8 mouse cellular contexts compared by ENCODE assay signal in the genomic region with DNA sequence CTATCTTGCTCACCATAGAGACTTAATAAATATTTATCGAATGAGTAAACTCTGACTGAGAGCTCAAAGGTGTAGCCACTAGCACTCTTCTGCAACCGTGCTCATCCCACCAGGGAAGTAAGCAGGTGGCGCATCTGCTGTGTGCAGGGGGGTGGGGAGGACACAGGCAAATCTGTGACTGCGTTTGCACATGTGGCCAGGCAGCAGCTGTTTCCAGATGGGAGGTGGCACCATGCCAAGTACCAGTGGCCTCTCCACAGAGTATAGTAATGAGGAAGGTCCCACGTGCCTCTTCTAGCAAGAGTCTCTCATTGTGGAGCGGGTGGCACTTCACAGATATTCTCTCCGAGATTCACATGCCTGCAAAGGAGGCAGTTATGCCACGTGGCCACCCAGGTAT.
A peak's percentile ranks its signal among the peaks of the same experiment; 100 is the strongest.
DNase-seq lines count a peak whose midpoint lies in the region; ATAC-seq lines count a peak whose summit lies in the region.

No protein-coding gene starts in this region.

- no peaks in the 10 kb centered on the region; the same call in 1 of the 2 replicates for H3K27me3 ChIP-seq in heart, embryonic 10.5 days (ENCODE audit: insufficient read depth, poor library complexity, severe bottlenecking)
- H3K27me3 ChIP-seq in megakaryocyte, embryonic 14.5 days (replicated peaks) = no peaks in the 10 kb centered on the region
- no peaks in the 10 kb centered on the region for H3K27me3 ChIP-seq in hindbrain, embryonic 14.5 days (ENCODE audit: control insufficient read depth, insufficient read depth, low read length)

- no peaks in the 10 kb centered on the region for H3K36me3 ChIP-seq in heart, embryonic 10.5 days
- no peaks in the 10 kb centered on the region for H3K36me3 ChIP-seq in megakaryocyte, embryonic 14.5 days (replicated peaks; ENCODE audit: low read length)
- H3K36me3 ChIP-seq in hindbrain, embryonic 14.5 days (replicated peaks; ENCODE audit: control insufficient read depth, insufficient read depth) = no peaks in the 10 kb centered on the region

- no peak overlapping the region for H3K27ac ChIP-seq in heart, embryonic 10.5 days
- H3K27ac ChIP-seq in hindbrain, embryonic 14.5 days = no peak overlapping the region

- ATAC-seq in megakaryocyte, adult 5-6 weeks (ENCODE audit: poor library complexity, severe bottlenecking) = no peak
- ATAC-seq in hindbrain, embryonic 14.5 days (ENCODE audit: low FRiP score) = 0 out of 2 replicates have a peak, but pooled peaks have one; percentile 24
- no peak for ATAC-seq in inflammation-experienced regulatory T-cells, adult 6 months

- no peaks in the 10 kb centered on the region for H3K4me1 ChIP-seq in heart, embryonic 10.5 days
- no peaks in the 10 kb centered on the region for H3K4me1 ChIP-seq in megakaryocyte, embryonic 14.5 days
- H3K4me1 ChIP-seq in hindbrain, embryonic 14.5 days (replicated peaks; ENCODE audit: control insufficient read depth, insufficient read depth, low read length) = peaks cover 9% of the 10 kb centered on the region; the same call in 1 of the 2 replicates

- no peak overlapping the region for H3K4me3 ChIP-seq in heart, embryonic 10.5 days
- H3K4me3 ChIP-seq in megakaryocyte, embryonic 14.5 days (replicated peaks) = peak overlapping the region; percentile 33
- H3K4me3 ChIP-seq in hindbrain, embryonic 14.5 days (replicated peaks; ENCODE audit: low read length) = no peak overlapping the region

- H3K9ac ChIP-seq in hindbrain, embryonic 14.5 days = no peak overlapping the region

- no peak overlapping the region for H3K4me2 ChIP-seq in hindbrain, embryonic 14.5 days (replicated peaks)

- WGBS in heart, embryonic 10.5 days = 77% methylated on average over 8 of the region's 8 CpGs
- WGBS in hindbrain, embryonic 14.5 days = 55% methylated on average over 8 of the region's 8 CpGs

- H3K9me3 ChIP-seq in heart, embryonic 10.5 days = no peaks in the 10 kb centered on the region
- H3K9me3 ChIP-seq in megakaryocyte, embryonic 14.5 days = peaks cover 13% of the 10 kb centered on the region; the same call in 1 of the 2 replicates
- no peaks in the 10 kb centered on the region for H3K9me3 ChIP-seq in hindbrain, embryonic 14.5 days (ENCODE audit: control insufficient read depth, low read length)

- DNase-seq in heart, adult 11 months = peak; percentile 86
- DNase-seq in heart, embryonic 10.5 days (ENCODE audit: low spot score) = no peak
- DNase-seq in hindbrain, embryonic 14.5 days (ENCODE audit: low spot score) = peak; percentile 55
- DNase-seq in lung, postnatal 25 days (ENCODE audit: low spot score) = peak; percentile 5
- DNase-seq in left cerebral cortex, adult 11 months (ENCODE audit: low spot score) = no peak

Comparison
In these comparisons a context has a peak if more than half of its experiments do, and no peak if none do; other contexts are left out.
1. DNase-seq: peak in heart, adult 11 months (single experiment), hindbrain, embryonic 14.5 days (single experiment) and lung, postnatal 25 days (single experiment); none in heart, embryonic 10.5 days (single experiment) and left cerebral cortex, adult 11 months (single experiment).